Mouse (Mus musculus): ENCODE measurements around the gene Atp2b4. TPM values are rescaled to one million over a fixed set of nuclear protein-coding genes. Genes with fewer than 3 reads are reported as not detected.
A peak's percentile ranks its signal among the peaks of the same experiment; 100 is the strongest.

The Atp2b4 gene
- polyA plus RNA-seq, 1 experiment, result 4.9 TPM

- TF ChIP-seq POLR2A (IDR thresholded peaks at IDR 0.05; ENCODE audit: low read depth, low read length) (no peak), CTCF (conservative IDR thresholded peaks at IDR 0.05; ENCODE audit: insufficient read depth, insufficient read length, low read depth, low read length) (no peak)
- no peak overlapping the region for H3K27ac ChIP-seq (ENCODE audit: insufficient read depth, low read depth, low read length)
- no peaks in the 10 kb centered on the region for H3K27me3 ChIP-seq (replicated peaks; ENCODE audit: control insufficient read depth, insufficient read depth, low read length)
- no peaks in the 10 kb centered on the region for H3K4me1 ChIP-seq (ENCODE audit: control insufficient read depth, insufficient read depth, low read length)
- no peak overlapping the region for H3K4me3 ChIP-seq (ENCODE audit: insufficient read depth, low read depth, low read length)
- WGBS, result 80% methylated on average over 11 of the region's 11 CpGs
- no peak for DNase-seq
- H3K36me3 ChIP-seq (ENCODE audit: control insufficient read depth, insufficient read depth, low read length), result no peaks in the 10 kb centered on the region
Observed at GRCm38 (mm10) chr1:133732814-133733213, 68.0 kb downstream of the Atp2b4 start.

- WGBS, result 90% methylated on average over 7 of the region's 7 CpGs
- Histone ChIP-seq H3K36me3 (ENCODE audit: control insufficient read depth, insufficient read depth, low read length) (no peaks in the 10 kb centered on the region), H3K27ac (ENCODE audit: insufficient read depth, low read depth, low read length) (no peak overlapping the region), H3K4me3 (ENCODE audit: insufficient read depth, low read depth, low read length) (no peak overlapping the region), H3K4me1 (ENCODE audit: control insufficient read depth, insufficient read depth, low read length) (no peaks in the 10 kb centered on the region), H3K27me3 (replicated peaks; ENCODE audit: control insufficient read depth, insufficient read depth, low read length) (no peaks in the 10 kb centered on the region)
- TF ChIP-seq CTCF (conservative IDR thresholded peaks at IDR 0.05; ENCODE audit: insufficient read depth, insufficient read length, low read depth, low read length) (no peak), POLR2A (IDR thresholded peaks at IDR 0.05; ENCODE audit: low read depth, low read length) (no peak)
- no peak for DNase-seq
Observed at GRCm38 (mm10) chr1:133728339-133728738, 72.5 kb downstream of the Atp2b4 start.

GRCm38 (mm10) chr1:133720342-133720741 lies 80.5 kb downstream of the Atp2b4 start:
- Histone ChIP-seq H3K4me3 (ENCODE audit: insufficient read depth, low read depth, low read length) (no peak overlapping the region), H3K27me3 (replicated peaks; ENCODE audit: control insufficient read depth, insufficient read depth, low read length) (no peaks in the 10 kb centered on the region), H3K36me3 (ENCODE audit: control insufficient read depth, insufficient read depth, low read length) (no peaks in the 10 kb centered on the region), H3K4me1 (ENCODE audit: control insufficient read depth, insufficient read depth, low read length) (no peaks in the 10 kb centered on the region), H3K27ac (ENCODE audit: insufficient read depth, low read depth, low read length) (no peak overlapping the region)
- no peak for DNase-seq
- 91% methylated on average over 7 of the region's 7 CpGs for WGBS
- no peak for TF ChIP-seq CTCF (conservative IDR thresholded peaks at IDR 0.05; ENCODE audit: insufficient read depth, insufficient read length, low read depth, low read length)
- no peak for TF ChIP-seq POLR2A (IDR thresholded peaks at IDR 0.05; ENCODE audit: low read depth, low read length)

GRCm38 (mm10) chr1:133718786-133719185 lies 82.1 kb downstream of the Atp2b4 start:
- no peak for DNase-seq
- no peak for TF ChIP-seq POLR2A (IDR thresholded peaks at IDR 0.05; ENCODE audit: low read depth, low read length)
- no peak for TF ChIP-seq CTCF (conservative IDR thresholded peaks at IDR 0.05; ENCODE audit: insufficient read depth, insufficient read length, low read depth, low read length)
- WGBS, result 95% methylated on average over 8 of the region's 8 CpGs
- Histone ChIP-seq H3K4me1 (ENCODE audit: control insufficient read depth, insufficient read depth, low read length) (no peaks in the 10 kb centered on the region), H3K36me3 (ENCODE audit: control insufficient read depth, insufficient read depth, low read length) (no peaks in the 10 kb centered on the region), H3K27ac (ENCODE audit: insufficient read depth, low read depth, low read length) (no peak overlapping the region), H3K4me3 (ENCODE audit: insufficient read depth, low read depth, low read length) (no peak overlapping the region), H3K27me3 (replicated peaks; ENCODE audit: control insufficient read depth, insufficient read depth, low read length) (no peaks in the 10 kb centered on the region)

- WGBS, result 89% methylated on average over 3 of the region's 3 CpGs
- H3K27ac ChIP-seq (ENCODE audit: insufficient read depth, low read depth, low read length), result no peak overlapping the region
- no peaks in the 10 kb centered on the region for H3K36me3 ChIP-seq (ENCODE audit: control insufficient read depth, insufficient read depth, low read length)
- no peaks in the 10 kb centered on the region for H3K4me1 ChIP-seq (ENCODE audit: control insufficient read depth, insufficient read depth, low read length)
- no peak overlapping the region for H3K4me3 ChIP-seq (ENCODE audit: insufficient read depth, low read depth, low read length)
- no peak for DNase-seq
- TF ChIP-seq CTCF (conservative IDR thresholded peaks at IDR 0.05; ENCODE audit: insufficient read depth, insufficient read length, low read depth, low read length) (no peak), POLR2A (IDR thresholded peaks at IDR 0.05; ENCODE audit: low read depth, low read length) (no peak)
- H3K27me3 ChIP-seq (replicated peaks; ENCODE audit: control insufficient read depth, insufficient read depth, low read length), result no peaks in the 10 kb centered on the region
Observed at GRCm38 (mm10) chr1:133718296-133718695, 82.5 kb downstream of the Atp2b4 start.

- Histone ChIP-seq H3K4me1 (ENCODE audit: control insufficient read depth, insufficient read depth, low read length) (no peaks in the 10 kb centered on the region), H3K27ac (ENCODE audit: insufficient read depth, low read depth, low read length) (no peak overlapping the region), H3K4me3 (ENCODE audit: insufficient read depth, low read depth, low read length) (no peak overlapping the region), H3K27me3 (replicated peaks; ENCODE audit: control insufficient read depth, insufficient read depth, low read length) (no peaks in the 10 kb centered on the region), H3K36me3 (ENCODE audit: control insufficient read depth, insufficient read depth, low read length) (no peaks in the 10 kb centered on the region)
- DNase-seq, result peak; percentile 48
- TF ChIP-seq POLR2A (IDR thresholded peaks at IDR 0.05; ENCODE audit: low read depth, low read length) (no peak), CTCF (conservative IDR thresholded peaks at IDR 0.05; ENCODE audit: insufficient read depth, insufficient read length, low read depth, low read length) (peak; percentile 74)
- WGBS, result 28% methylated on average over 7 of the region's 7 CpGs
Observed at GRCm38 (mm10) chr1:133716464-133716863, 84.4 kb downstream of the Atp2b4 start.

- H3K36me3 ChIP-seq (ENCODE audit: control insufficient read depth, insufficient read depth, low read length), result no peaks in the 10 kb centered on the region
- peak; percentile 55 for DNase-seq
- H3K27me3 ChIP-seq (replicated peaks; ENCODE audit: control insufficient read depth, insufficient read depth, low read length), result no peaks in the 10 kb centered on the region
- H3K4me1 ChIP-seq (ENCODE audit: control insufficient read depth, insufficient read depth, low read length), result peaks cover 3% of the 10 kb centered on the region; the same call in 1 of the 2 replicates
- TF ChIP-seq CTCF (conservative IDR thresholded peaks at IDR 0.05; ENCODE audit: insufficient read depth, insufficient read length, low read depth, low read length) (no peak), POLR2A (IDR thresholded peaks at IDR 0.05; ENCODE audit: low read depth, low read length) (no peak)
- H3K4me3 ChIP-seq (ENCODE audit: insufficient read depth, low read depth, low read length), result no peak overlapping the region
- WGBS, result 54% methylated on average over 1 of the region's 1 CpGs
- H3K27ac ChIP-seq (ENCODE audit: insufficient read depth, low read depth, low read length), result no peak overlapping the region
Observed at GRCm38 (mm10) chr1:133715191-133715590, 85.7 kb downstream of the Atp2b4 start.

Measured in kidney, adult 2 months (tissue).